Mouse (Mus musculus) left cerebral cortex, adult 2 months (tissue): ENCODE results near the gene Soga3. TPM values are rescaled to one million over a fixed set of nuclear protein-coding genes. Genes with fewer than 3 reads are reported as not detected.

Experiments used
- DNase-seq, 2 experiments: peaks; one replicate each; pipeline ENCODE4 v3.0.0; 2021 to 2022; ENCODE audit warnings: low spot score in 2 of 2, mixed read lengths in 1 of 2; ENCODE audit errors: extremely low spot score in 1 of 2
- H3K27ac ChIP-seq: fragments of 200-600 bp; 2 replicates; pipeline ENCODE4 v1.8.1; 2022
- H3K4me3 ChIP-seq: fragments of 200-600 bp; 2 replicates; pipeline ENCODE4 v1.8.1; 2022
- CTCF ChIP-seq: fragments of 200-600 bp; IDR thresholded peaks from 2 replicates; pipeline ENCODE4 v1.8.1; 2022; ENCODE audit warnings: antibody characterized with exemption, mild to moderate bottlenecking, moderate library complexity
- intact Hi-C: fragments of 180-260 bp; cut with DNase I; formaldehyde crosslinking; loops from one replicate; pipeline ENCODE4 v1.15.1; 2025
- total RNA-seq, 2 experiments: library from RNA; stranded (reverse); gene quantifications; 2 replicates each; pipeline ENCODE4 v1.2.3; 2021

Soga3 gene
- total RNA-seq, 2 experiments from 2014 or later: 179 to 180 TPM

- peak within 1 kb of the TSS; percentile 83 for H3K27ac ChIP-seq
- DNase-seq: peak; percentile 38 to 44
- H3K4me3 ChIP-seq: peak within 1 kb of the TSS; percentile 35
- intact Hi-C loops: no loop called here
- no peak for TF ChIP-seq CTCF
Measured at GRCm38 (mm10) chr10:29211453-29211852, 67.8 kb downstream of the Soga3 start, which contains the start of gene 9330159F19Rik. Gene 9330159F19Rik, plus strand, starts transcription at chr10:29211606.

GRCm38 (mm10) chr10:29213534-29214100, 70.0 kb downstream of the Soga3 start:
- no peak for DNase-seq
- no peak for TF ChIP-seq CTCF
- Histone ChIP-seq H3K4me3 (peak overlapping the region; percentile 11; the same call in 1 of the 2 replicates), H3K27ac (peak overlapping the region; percentile 83)
- intact Hi-C loops: loop anchor here (2.0 kb wide), 2 partner anchors 65 to 99 kb away; partner anchors contain the start of gene Echdc1

GRCm38 (mm10) chr10:29216957-29217356, 73.3 kb downstream of the Soga3 start:
- no peak for TF ChIP-seq CTCF
- no peak overlapping the region for H3K4me3 ChIP-seq
- intact Hi-C loops: no loop called here
- DNase-seq: no peak
- H3K27ac ChIP-seq: no peak overlapping the region

- no peak for TF ChIP-seq CTCF
- Histone ChIP-seq H3K27ac (no peak overlapping the region), H3K4me3 (no peak overlapping the region)
- intact Hi-C loops: no loop called here
- no peak for DNase-seq
Measured at GRCm38 (mm10) chr10:29217451-29217850, 73.8 kb downstream of the Soga3 start.

- intact Hi-C loops: loop anchor here (5.0 kb wide), 1 partner anchor 82 kb away; no protein-coding TSS in a partner anchor
Measured at GRCm38 (mm10) chr10:29225329-29225728, 81.7 kb downstream of the Soga3 start.

DNA sequence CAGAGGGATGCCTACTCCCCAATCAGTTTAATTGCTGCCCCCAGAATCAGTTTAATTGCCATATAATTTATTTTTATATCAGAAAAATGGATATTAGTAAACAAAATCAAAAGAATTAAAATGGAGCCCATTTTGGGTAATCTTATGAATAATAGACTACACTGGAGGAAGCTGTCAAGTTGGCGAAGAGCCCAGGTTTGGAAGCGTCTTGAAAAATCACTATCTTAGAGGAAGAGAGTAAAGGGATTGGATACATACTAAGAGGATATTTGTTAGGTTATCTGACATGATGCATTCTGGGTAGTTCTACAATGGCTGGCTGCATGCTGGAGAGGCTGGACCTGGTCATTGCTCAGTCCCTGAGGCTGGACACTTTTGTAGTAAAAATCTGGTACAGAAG, 87.6 kb downstream of the Soga3 start:
- intact Hi-C loops: no loop called here
- Histone ChIP-seq H3K27ac (no peak overlapping the region), H3K4me3 (no peak overlapping the region)
- TF ChIP-seq CTCF: no peak
- DNase-seq: no peak

More at GRCm38 (mm10) chr10:29225329-29225728, 81.7 kb downstream of the Soga3 start:
- Histone ChIP-seq H3K27ac (no peak overlapping the region), H3K4me3 (no peak overlapping the region)
- no peak for TF ChIP-seq CTCF
- no peak for DNase-seq

Other genes starting within 250 kb of the Soga3 start
- not detected for gene 2310057J18Rik, start 157.5 kb upstream of the Soga3 start, total RNA-seq
- gene Gm49353, start 55.1 kb downstream of the Soga3 start, total RNA-seq: 10 to 100 TPM; 26.7 to 27.8 TPM
- gene 9330159F19Rik, start 67.8 kb downstream of the Soga3 start, total RNA-seq: 10 to 100 TPM; 81.3 to 87.5 TPM
- gene Echdc1, start 169.3 kb downstream of the Soga3 start, total RNA-seq: 10 to 100 TPM; 24.6 to 28.1 TPM
- 100 to 1,000 TPM in 1 of 2 experiments, 10 to 100 TPM in 1; 88.0 to 103 TPM for gene Rnf146, start 218.6 kb downstream of the Soga3 start, total RNA-seq